Mouse (Mus musculus): ENCODE measurements at regions not wholly inside any gene's neighbourhood (a gene's known extent, or its start where the extent isn't known, plus 50 kb on each side); places are given as distances from the start of the nearest gene placed in this dataset.
"Not testable (repeated sequence)": the region's sequence is repeated elsewhere in the genome, so short reads cannot be mapped to it uniquely, and the experiment has no call there.

- no peak for DNase-seq (ENCODE audit: low spot score in 2 of 2)
Measured at GRCm38 (mm10) chr1:157048996-157049395, 59.5 kb downstream of the Tex35 start.

- no peak for DNase-seq (ENCODE audit: low spot score in 2 of 2)
Measured at GRCm38 (mm10) chr1:157048201-157048923, 60.1 kb downstream of the Tex35 start.

- DNase-seq (ENCODE audit: low spot score in 2 of 2), result peak; percentile 40 to 45
Measured at GRCm38 (mm10) chr1:157047751-157048200, 60.7 kb downstream of the Tex35 start.

- DNase-seq (ENCODE audit: low spot score in 2 of 2), result no peak
Measured at GRCm38 (mm10) chr1:157046760-157047182, 61.7 kb downstream of the Tex35 start.

- peak in 1 of 2 experiments; percentile 39 for DNase-seq (ENCODE audit: low spot score in 2 of 2)
Measured at GRCm38 (mm10) chr1:157039836-157040196, 68.7 kb downstream of the Tex35 start.

- peak; percentile 75 to 76 for DNase-seq (ENCODE audit: low spot score in 2 of 2)
Measured at GRCm38 (mm10) chr1:157039016-157039835, 69.3 kb downstream of the Tex35 start.

- DNase-seq (ENCODE audit: low spot score in 2 of 2), result no peak
Measured at GRCm38 (mm10) chr1:157038111-157039008, 70.1 kb downstream of the Tex35 start.

- DNase-seq (ENCODE audit: low spot score in 2 of 2), result no peak
Measured at GRCm38 (mm10) chr1:157037246-157037991, 71.1 kb downstream of the Tex35 start.

- DNase-seq (ENCODE audit: low spot score in 2 of 2), result no peak
Measured at GRCm38 (mm10) chr1:157036779-157037178, 71.7 kb downstream of the Tex35 start.

GRCm38 (mm10) chr1:157035221-157035620 lies 73.3 kb downstream of the Tex35 start:
- DNase-seq (ENCODE audit: low spot score in 2 of 2), result not testable (repeated sequence)

- peak in 1 of 2 experiments; percentile 6 for DNase-seq (ENCODE audit: low spot score in 2 of 2)
Measured at GRCm38 (mm10) chr1:157028682-157029081, 79.8 kb downstream of the Tex35 start.

- DNase-seq (ENCODE audit: low spot score in 2 of 2), result no peak
Measured at GRCm38 (mm10) chr1:157027681-157028080, 80.8 kb downstream of the Tex35 start.

- DNase-seq (ENCODE audit: low spot score in 2 of 2), result no peak
Measured at GRCm38 (mm10) chr1:157023462-157023861, 84.0 kb upstream of the Ralgps2 start.

GRCm38 (mm10) chr1:157022456-157023435 lies 83.3 kb upstream of the Ralgps2 start:
- DNase-seq (ENCODE audit: low spot score in 2 of 2), result peak in 1 of 2 experiments; percentile 7

- DNase-seq (ENCODE audit: low spot score in 2 of 2), result peak in 1 of 2 experiments; percentile 20
Measured at GRCm38 (mm10) chr1:157019892-157020291, 80.5 kb upstream of the Ralgps2 start.

GRCm38 (mm10) chr1:157018726-157019125 lies 79.3 kb upstream of the Ralgps2 start:
- DNase-seq (ENCODE audit: low spot score in 2 of 2), result no peak

GRCm38 (mm10) chr1:157017198-157017994 lies 78.0 kb upstream of the Ralgps2 start:
- peak in 1 of 2 experiments; percentile 7 for DNase-seq (ENCODE audit: low spot score in 2 of 2)

- peak in 1 of 2 experiments; percentile 8 for DNase-seq (ENCODE audit: low spot score in 2 of 2)
Measured at GRCm38 (mm10) chr1:157016625-157017024, 77.2 kb upstream of the Ralgps2 start.

Measured in layer of hippocampus, postnatal 10 days (tissue).